Mouse (Mus musculus) heart, embryonic 14.5 days (tissue): ENCODE data around the gene Mtch1. TPM values are rescaled to one million over a fixed set of nuclear protein-coding genes. Genes with fewer than 3 reads are reported as not detected.

Experiments used
- ATAC-seq: fragments of 200-750 bp; cut with Nextera tagmentation; 2 replicates; pipeline ENCODE4 v1.8.0; 2017; ENCODE audit warnings: low read depth, moderate TSS enrichment; ENCODE audit not compliant: insufficient number of reproducible peaks, insufficient read depth, low FRiP score
- H3K27ac ChIP-seq, 2 experiments: fragments of 200-500 bp in 1 of 2; fragments of 300-500 bp in 1 of 2; sonication (generic) in 1 of 2; replicated peaks in 1 of 2; 2 replicates each; pipeline ENCODE4 v1.5.1; 2012 to 2014; ENCODE audit warnings: low read depth in 2 of 2, low read length in 2 of 2, control low read depth in 1 of 2, mild to moderate bottlenecking in 1 of 2, mixed read lengths in 1 of 2; ENCODE audit not compliant: control insufficient read depth in 1 of 2, insufficient read depth in 1 of 2
- H3K27me3 ChIP-seq: fragments of 300-500 bp; sonication (generic); 2 replicates; pipeline ENCODE4 v1.6.1; 2014; ENCODE audit warnings: mild to moderate bottlenecking, low read length, control low read depth; ENCODE audit not compliant: control insufficient read depth, insufficient read depth
- H3K36me3 ChIP-seq: fragments of 300-500 bp; sonication (generic); 2 replicates; pipeline ENCODE4 v1.6.1; 2014; ENCODE audit warnings: mild to moderate bottlenecking, control low read depth, low read length, mixed read lengths; ENCODE audit not compliant: control insufficient read depth, insufficient read depth
- H3K4me1 ChIP-seq, 2 experiments: fragments of 200-500 bp in 1 of 2; fragments of 300-500 bp in 1 of 2; sonication (generic) in 1 of 2; 2 replicates each; pipeline ENCODE4 v1.6.1; 2012 to 2014; ENCODE audit warnings: low read length in 2 of 2, control low read depth in 1 of 2, mixed read lengths in 1 of 2; ENCODE audit not compliant: control insufficient read depth in 2 of 2, insufficient read depth in 2 of 2
- H3K4me2 ChIP-seq: fragments of 300-500 bp; sonication (generic); 2 replicates; pipeline ENCODE4 v1.6.1; 2014; ENCODE audit warnings: mild to moderate bottlenecking, low read length
- H3K4me3 ChIP-seq, 2 experiments: fragments of 200-500 bp in 1 of 2; fragments of 300-500 bp in 1 of 2; sonication (generic) in 1 of 2; 2 replicates each; pipeline ENCODE4 v1.5.1; 2012 to 2014; ENCODE audit warnings: low read length in 2 of 2, mild to moderate bottlenecking in 2 of 2, control low read depth in 1 of 2, low read depth in 1 of 2, moderate library complexity in 1 of 2; ENCODE audit not compliant: control insufficient read depth in 1 of 2, insufficient read depth in 1 of 2
- H3K9ac ChIP-seq: fragments of 300-500 bp; sonication (generic); 2 replicates; pipeline ENCODE4 v1.6.1; 2014; ENCODE audit warnings: mild to moderate bottlenecking, low read length
- H3K9me3 ChIP-seq: fragments of 300-500 bp; sonication (generic); 2 replicates; pipeline ENCODE4 v1.6.1; 2016; ENCODE audit warnings: low read length, control low read depth; ENCODE audit not compliant: control insufficient read depth
- WGBS: fragments of 180-500 bp; shearing (Covaris S2); extraction: QIAGEN DNeasy Blood & Tissue Kit; methylation state at CpG from one replicate; pipeline ENCODE4 v1.1.7; 2014; 5-methylcytosine and 5-hydroxymethylcytosine counted together
- polyA plus RNA-seq: library from polyadenylated mRNA; unstranded; fragments of >200 nt; fragmentation: Nextera tagmentation; extraction: Ambion mirVana; gene quantifications from 2 replicates; pipeline ENCODE4 v1.2.1, GENCODE M21; 2014

The Mtch1 gene
- polyA plus RNA-seq, 1 experiment from 2014 or later = 368 TPM

DNA sequence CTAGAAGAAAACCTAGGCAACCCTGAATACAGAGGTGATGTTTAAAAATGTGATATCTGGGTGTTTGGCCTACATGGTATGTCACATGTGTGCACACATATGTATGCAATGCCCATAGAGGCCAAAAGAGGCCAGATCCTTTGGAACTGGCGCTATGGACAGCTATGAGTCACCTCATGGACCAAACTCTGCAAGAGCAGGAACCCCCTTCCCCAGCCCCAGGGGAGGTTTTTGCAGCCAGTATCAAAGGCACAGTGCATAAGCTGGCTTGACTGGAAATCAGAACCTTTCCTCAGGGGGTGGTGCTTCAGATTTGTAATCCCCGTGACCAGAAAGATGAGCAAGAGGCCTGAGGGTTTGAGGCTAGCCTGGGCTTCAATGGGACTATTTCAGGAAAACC is 35.7 kb downstream of the Mtch1 start:
- Histone ChIP-seq H3K27me3 (no peaks in the 10 kb centered on the region), H3K36me3 (no peaks in the 10 kb centered on the region), H3K4me1 (peaks cover 0 to 4% of the 10 kb centered on the region in 2 experiments; a peak in 1 of 4 replicates), H3K9ac (no peak overlapping the region), H3K9me3 (peaks cover 4% of the 10 kb centered on the region; the same call in 1 of the 2 replicates), H3K4me2 (no peak overlapping the region), H3K27ac (no peak overlapping the region), H3K4me3 (no peak overlapping the region)
- WGBS = 91% methylated on average over 2 of the region's 2 CpGs
- ATAC-seq = no peak

DNA sequence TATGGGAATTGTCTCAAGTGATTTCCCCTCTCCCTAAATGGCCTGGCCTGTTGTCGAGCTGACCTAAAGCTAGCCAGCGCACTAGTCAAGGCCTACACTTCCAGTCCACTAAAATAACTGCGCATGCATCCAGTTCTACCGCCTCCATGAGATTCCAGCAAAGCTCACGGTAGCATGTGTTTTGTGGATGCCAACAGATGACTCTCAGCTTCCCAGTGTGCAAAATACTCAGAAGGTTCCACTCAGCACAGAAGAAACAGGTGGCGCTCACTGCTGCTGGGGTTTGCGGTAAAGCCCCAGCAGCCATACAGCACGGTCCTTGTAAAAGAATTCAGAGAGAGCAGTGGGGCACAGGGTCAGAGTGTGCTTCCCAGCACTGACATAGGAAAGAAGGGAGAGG is 36.1 kb downstream of the Mtch1 start:
- H3K27ac ChIP-seq = no peak overlapping the region
- H3K4me1 ChIP-seq = peaks cover 0 to 1% of the 10 kb centered on the region in 2 experiments; a peak in 1 of 4 replicates
- no peaks in the 10 kb centered on the region for H3K36me3 ChIP-seq
- no peak overlapping the region for H3K4me2 ChIP-seq
- WGBS = 85% methylated on average over 8 of the region's 8 CpGs
- H3K27me3 ChIP-seq = no peaks in the 10 kb centered on the region
- H3K4me3 ChIP-seq = no peak overlapping the region
- peaks cover 4% of the 10 kb centered on the region; the same call in 1 of the 2 replicates for H3K9me3 ChIP-seq
- H3K9ac ChIP-seq = no peak overlapping the region
- ATAC-seq = no peak

DNA sequence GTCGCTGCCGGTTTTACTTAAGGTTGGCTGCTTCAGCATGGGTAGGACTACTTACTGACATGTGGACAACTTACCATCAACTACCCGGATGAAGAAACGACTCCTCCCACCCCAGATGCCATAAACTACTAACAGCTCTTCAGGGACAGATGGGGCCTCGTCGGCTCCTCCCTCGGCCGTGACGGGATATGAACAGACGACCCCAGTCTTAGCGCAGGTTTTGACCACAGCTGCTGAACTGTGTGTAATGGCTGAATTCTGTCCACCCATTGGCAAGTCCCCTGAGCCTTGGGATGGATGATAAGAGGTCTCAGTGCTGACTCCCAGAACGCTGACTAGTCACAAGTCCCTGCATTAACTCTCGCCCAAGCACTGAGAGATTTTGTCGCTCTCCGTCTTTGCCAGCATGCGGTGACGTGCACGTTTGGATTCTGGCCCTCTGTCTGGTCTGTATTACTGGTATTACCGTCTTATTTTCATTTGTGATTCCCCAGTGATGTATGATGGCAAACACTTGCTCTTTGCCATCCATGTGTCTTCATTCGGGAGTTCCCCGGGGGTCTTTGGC is 37.6 kb downstream of the Mtch1 start:
- peaks cover 8 to 10% of the 10 kb centered on the region in 2 experiments; a peak in 3 of 4 replicates for H3K4me1 ChIP-seq
- no peaks in the 10 kb centered on the region for H3K27me3 ChIP-seq
- H3K9ac ChIP-seq = no peak overlapping the region
- no peaks in the 10 kb centered on the region for H3K36me3 ChIP-seq
- H3K4me3 ChIP-seq = no peak overlapping the region
- 77% methylated on average over 21 of the region's 21 CpGs for WGBS
- no peak overlapping the region for H3K4me2 ChIP-seq
- H3K9me3 ChIP-seq = peaks cover 4% of the 10 kb centered on the region; the same call in 1 of the 2 replicates
- no peak overlapping the region for H3K27ac ChIP-seq
- ATAC-seq = no peak

DNA sequence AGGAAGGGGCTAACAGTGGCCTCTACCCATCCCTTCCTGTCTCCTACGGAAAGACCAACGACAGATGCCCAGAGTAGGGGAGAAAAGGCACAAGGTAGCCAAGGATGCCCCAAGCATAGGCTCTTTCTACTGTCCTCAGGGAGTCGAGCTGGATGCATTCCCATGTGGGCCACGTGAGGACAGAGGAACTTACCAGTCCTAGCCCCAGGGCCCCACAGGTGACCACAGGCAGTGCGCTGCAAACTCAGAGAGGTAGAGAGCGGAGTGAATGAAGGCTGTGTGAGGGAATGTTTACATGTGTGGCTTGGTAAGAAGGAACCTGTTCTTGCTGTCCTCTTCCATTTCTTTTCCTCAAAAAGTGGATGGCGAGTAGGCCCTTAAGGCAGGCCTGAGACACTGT is 41.9 kb downstream of the Mtch1 start:
- 53% methylated on average over 7 of the region's 7 CpGs for WGBS
- no peaks in the 10 kb centered on the region for H3K27me3 ChIP-seq
- no peak for ATAC-seq
- H3K36me3 ChIP-seq = peaks cover 13% of the 10 kb centered on the region
- H3K27ac ChIP-seq = no peak overlapping the region
- H3K4me1 ChIP-seq = peaks cover 21 to 30% of the 10 kb centered on the region in 2 experiments
- no peak overlapping the region for H3K4me3 ChIP-seq
- no peaks in the 10 kb centered on the region for H3K9me3 ChIP-seq
- peak overlapping the region; percentile 40; the same call in 1 of the 2 replicates for H3K4me2 ChIP-seq
- peak overlapping the region; percentile 10; the same call in 1 of the 2 replicates for H3K9ac ChIP-seq

DNA sequence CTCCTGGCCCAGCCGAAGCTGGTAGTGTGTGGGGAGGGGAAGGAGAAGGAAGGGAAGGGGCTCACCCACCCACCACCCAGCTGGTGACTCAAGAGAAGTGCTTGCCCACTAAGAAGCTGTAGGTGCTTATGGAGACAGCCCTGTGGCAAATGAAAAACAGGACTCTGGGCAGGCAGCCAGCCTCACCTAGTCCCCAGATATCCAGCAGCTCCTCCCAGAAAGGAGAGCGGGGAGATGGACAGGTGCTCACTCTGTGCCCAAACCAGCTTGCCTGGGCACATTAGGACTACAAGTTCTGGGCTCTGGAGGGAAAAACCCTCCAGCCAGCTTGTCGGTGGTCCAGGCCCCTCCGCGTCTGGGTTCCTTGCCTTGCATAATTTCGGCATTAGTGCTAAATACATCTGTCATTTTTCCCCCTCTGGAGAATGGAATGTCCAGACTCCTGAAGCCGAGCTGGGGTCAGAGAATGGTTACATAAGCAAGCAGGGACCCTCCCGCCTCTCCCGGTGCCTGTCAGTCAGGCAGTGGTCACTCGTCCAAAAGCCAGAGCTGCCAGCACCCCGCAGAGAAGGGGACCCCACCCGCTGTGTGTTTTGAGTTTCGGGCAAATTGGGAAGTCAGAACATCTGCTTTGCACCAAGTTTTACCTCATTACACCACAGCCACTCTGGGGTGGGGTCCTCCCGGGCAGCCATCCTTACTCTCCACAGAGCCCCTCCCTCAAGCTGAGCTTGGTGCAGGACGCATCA is 42.5 kb downstream of the Mtch1 start:
- Histone ChIP-seq H3K4me3 (no peak overlapping the region), H3K4me1 (peaks cover 21 to 30% of the 10 kb centered on the region in 2 experiments), H3K4me2 (peak overlapping the region; percentile 40), H3K36me3 (peaks cover 20% of the 10 kb centered on the region), H3K9ac (peak overlapping the region; percentile 25; the same call in 1 of the 2 replicates), H3K27ac (0 out of 4 replicates have a peak overlapping the region, but pooled peaks of 1 of the 2 experiments have one; percentile 53), H3K27me3 (no peaks in the 10 kb centered on the region), H3K9me3 (no peaks in the 10 kb centered on the region)
- WGBS = 15% methylated on average over 15 of the region's 15 CpGs
- ATAC-seq = peak; percentile 29; the same call in 1 of the 2 replicates

DNA sequence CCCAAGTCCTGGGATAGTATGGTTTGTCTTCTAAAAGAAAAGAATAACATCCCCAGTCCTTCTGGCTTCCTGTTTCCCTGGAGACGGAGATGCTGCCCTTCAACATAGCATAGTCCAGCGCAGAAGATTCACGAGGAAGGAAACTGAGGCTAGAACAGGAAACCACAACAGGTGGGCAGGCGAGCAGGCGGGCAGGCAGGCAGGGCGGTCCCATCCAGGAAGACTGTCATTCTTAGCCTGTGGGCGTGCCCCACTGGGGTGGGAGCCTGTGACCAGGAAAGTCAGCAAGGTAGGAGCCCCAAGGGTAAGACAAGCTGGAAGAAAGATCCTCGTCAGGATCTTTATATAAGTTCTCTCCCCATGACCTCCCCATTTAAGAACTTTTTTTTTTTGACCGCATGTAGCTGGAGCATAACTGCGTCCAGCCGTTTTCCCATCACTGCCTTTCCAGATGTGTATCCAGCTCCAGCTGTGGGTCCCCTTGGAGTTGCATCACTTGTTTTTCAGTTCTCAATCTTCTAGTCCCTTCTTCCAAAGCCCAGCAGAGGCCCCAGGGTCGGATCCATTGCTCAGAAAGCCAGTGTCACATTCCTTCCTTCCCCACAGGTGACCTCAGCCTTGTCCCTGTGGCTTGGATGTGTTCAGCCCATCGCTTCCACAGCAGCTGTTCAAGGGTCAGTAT is 43.2 kb downstream of the Mtch1 start:
- peaks cover 21 to 30% of the 10 kb centered on the region in 2 experiments for H3K4me1 ChIP-seq
- ATAC-seq = no peak
- H3K36me3 ChIP-seq = peaks cover 27% of the 10 kb centered on the region
- H3K4me3 ChIP-seq = no peak overlapping the region
- no peaks in the 10 kb centered on the region for H3K27me3 ChIP-seq
- H3K9ac ChIP-seq = peak overlapping the region; percentile 25; the same call in 1 of the 2 replicates
- WGBS = 60% methylated on average over 13 of the region's 13 CpGs
- H3K4me2 ChIP-seq = peak overlapping the region; percentile 13; the same call in 1 of the 2 replicates
- 0 out of 4 replicates have a peak overlapping the region, but pooled peaks of 1 of the 2 experiments have one; percentile 53 for H3K27ac ChIP-seq
- no peaks in the 10 kb centered on the region for H3K9me3 ChIP-seq

DNA sequence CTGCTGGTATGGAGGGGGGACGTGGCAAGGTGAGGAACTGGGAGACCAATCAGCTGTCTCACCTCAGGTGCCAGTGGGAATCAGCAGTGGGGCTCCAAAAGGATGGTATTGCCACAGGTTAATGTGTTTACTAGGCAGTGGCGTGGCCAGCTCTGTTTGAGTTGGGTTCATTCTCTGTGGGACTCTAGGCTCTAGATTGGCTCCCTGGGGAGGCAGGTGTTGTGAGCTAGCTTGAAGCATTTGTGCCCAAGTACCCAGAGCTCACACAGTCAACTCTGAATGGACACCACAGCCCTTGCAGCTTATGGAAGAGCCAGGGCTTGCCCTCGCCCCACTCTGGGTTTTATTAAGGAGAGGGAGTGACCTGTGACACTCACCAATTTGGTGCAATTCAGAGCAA is 43.9 kb downstream of the Mtch1 start:
- Histone ChIP-seq H3K27ac (no peak overlapping the region), H3K4me1 (peaks cover 21 to 30% of the 10 kb centered on the region in 2 experiments), H3K9me3 (no peaks in the 10 kb centered on the region), H3K4me3 (no peak overlapping the region), H3K36me3 (peaks cover 34% of the 10 kb centered on the region), H3K4me2 (no peak overlapping the region), H3K9ac (no peak overlapping the region), H3K27me3 (no peaks in the 10 kb centered on the region)
- no peak for ATAC-seq
- WGBS = 91% methylated on average over 3 of the region's 3 CpGs
